Mouse (Mus musculus): ENCODE data around the gene Fbxo24. TPM values are rescaled to one million over a fixed set of nuclear protein-coding genes. Genes with fewer than 3 reads are reported as not detected.

Gene Fbxo24
- total and polyA plus RNA-seq, 2 experiments from 2014 or later: 0.18 to 0.26 TPM

- no peaks in the 10 kb centered on the region for H3K27me3 ChIP-seq (ENCODE audit: insufficient read depth, low read length)
- ATAC-seq (no peak), DNase-seq (ENCODE audit: low spot score) (peak; percentile 25)
- 90% methylated on average over 1 of the region's 1 CpGs for WGBS
- peak; percentile 64 for TF ChIP-seq CTCF (IDR thresholded peaks at IDR 0.05; ENCODE audit: low read depth)
- H3K36me3 ChIP-seq (ENCODE audit: insufficient read depth, low read length): peaks cover 6% of the 10 kb centered on the region; the same call in 1 of the 2 replicates
- no peaks in the 10 kb centered on the region for H3K4me1 ChIP-seq (ENCODE audit: insufficient read depth, low read length)
- H3K4me2 ChIP-seq (ENCODE audit: low read depth, low read length): no peak overlapping the region
- H3K9me3 ChIP-seq (ENCODE audit: low read length): no peaks in the 10 kb centered on the region
- H3K27ac ChIP-seq: no peak overlapping the region
- H3K4me3 ChIP-seq (ENCODE audit: low read length): no peak overlapping the region
- no peak overlapping the region for H3K9ac ChIP-seq (replicated peaks; ENCODE audit: low read length)
These were observed 41.4 kb upstream of the Fbxo24 start for GRCm38 (mm10) chr5:137670240-137670639.

- ATAC-seq: peak; percentile 83
These were observed 40.2 kb upstream of the Fbxo24 start for GRCm38 (mm10) chr5:137668971-137669370.

GRCm38 (mm10) chr5:137663057-137663456 lies 34.3 kb upstream of the Fbxo24 start:
- 71% methylated on average over 9 of the region's 9 CpGs for WGBS
- TF ChIP-seq CTCF (IDR thresholded peaks at IDR 0.05; ENCODE audit: low read depth): no peak
- no peak overlapping the region for H3K4me3 ChIP-seq (ENCODE audit: low read length)
- H3K9me3 ChIP-seq (ENCODE audit: low read length): no peaks in the 10 kb centered on the region
- DNase-seq (ENCODE audit: low spot score) (no peak), ATAC-seq (no peak)
- H3K27ac ChIP-seq: no peak overlapping the region
- no peak overlapping the region for H3K4me2 ChIP-seq (ENCODE audit: low read depth, low read length)
- H3K27me3 ChIP-seq (ENCODE audit: insufficient read depth, low read length): no peaks in the 10 kb centered on the region
- H3K4me1 ChIP-seq (ENCODE audit: insufficient read depth, low read length): no peaks in the 10 kb centered on the region
- H3K36me3 ChIP-seq (ENCODE audit: insufficient read depth, low read length): peaks cover 38% of the 10 kb centered on the region
- no peak overlapping the region for H3K9ac ChIP-seq (replicated peaks; ENCODE audit: low read length)

More at GRCm38 (mm10) chr5:137668971-137669370, 40.2 kb upstream of the Fbxo24 start:
- no peaks in the 10 kb centered on the region for H3K9me3 ChIP-seq (ENCODE audit: low read length)
- no peak overlapping the region for H3K4me3 ChIP-seq (ENCODE audit: low read length)
- WGBS: 38% methylated on average over 10 of the region's 10 CpGs
- TF ChIP-seq CTCF (IDR thresholded peaks at IDR 0.05; ENCODE audit: low read depth): no peak
- no peaks in the 10 kb centered on the region for H3K4me1 ChIP-seq (ENCODE audit: insufficient read depth, low read length)
- H3K27ac ChIP-seq: peak overlapping the region; percentile 38; the same call in 1 of the 2 replicates
- peak; percentile 68 for DNase-seq (ENCODE audit: low spot score)
- no peak overlapping the region for H3K9ac ChIP-seq (replicated peaks; ENCODE audit: low read length)
- no peaks in the 10 kb centered on the region for H3K27me3 ChIP-seq (ENCODE audit: insufficient read depth, low read length)
- H3K4me2 ChIP-seq (ENCODE audit: low read depth, low read length): no peak overlapping the region
- H3K36me3 ChIP-seq (ENCODE audit: insufficient read depth, low read length): peaks cover 15% of the 10 kb centered on the region; the same call in 1 of the 2 replicates

- WGBS: 93% methylated on average over 6 of the region's 6 CpGs
- ATAC-seq: no peak
- peaks cover 31% of the 10 kb centered on the region for H3K36me3 ChIP-seq (ENCODE audit: insufficient read depth, low read length)
These were observed 31.4 kb upstream of the Fbxo24 start for GRCm38 (mm10) chr5:137660064-137660688.

GRCm38 (mm10) chr5:137656977-137657376 lies 28.2 kb upstream of the Fbxo24 start:
- Histone ChIP-seq H3K4me1 (ENCODE audit: insufficient read depth, low read length) (no peaks in the 10 kb centered on the region), H3K27ac (0 out of 2 replicates have a peak overlapping the region, but pooled peaks have one; percentile 26), H3K9ac (replicated peaks; ENCODE audit: low read length) (no peak overlapping the region), H3K36me3 (ENCODE audit: insufficient read depth, low read length) (peaks cover 11% of the 10 kb centered on the region; the same call in 1 of the 2 replicates), H3K4me3 (ENCODE audit: low read length) (no peak overlapping the region), H3K9me3 (ENCODE audit: low read length) (no peaks in the 10 kb centered on the region), H3K27me3 (ENCODE audit: insufficient read depth, low read length) (no peaks in the 10 kb centered on the region), H3K4me2 (ENCODE audit: low read depth, low read length) (no peak overlapping the region)
- DNase-seq (ENCODE audit: low spot score) (peak; percentile 92), ATAC-seq (peak; percentile 78)
- peak; percentile 88 for TF ChIP-seq CTCF (IDR thresholded peaks at IDR 0.05; ENCODE audit: low read depth)
- 19% methylated on average over 6 of the region's 6 CpGs for WGBS

More at GRCm38 (mm10) chr5:137660064-137660688, 31.4 kb upstream of the Fbxo24 start:
- Histone ChIP-seq H3K27me3 (ENCODE audit: insufficient read depth, low read length) (no peaks in the 10 kb centered on the region), H3K4me3 (ENCODE audit: low read length) (no peak overlapping the region), H3K27ac (no peak overlapping the region), H3K9me3 (ENCODE audit: low read length) (no peaks in the 10 kb centered on the region), H3K4me1 (ENCODE audit: insufficient read depth, low read length) (no peaks in the 10 kb centered on the region), H3K9ac (replicated peaks; ENCODE audit: low read length) (no peak overlapping the region), H3K4me2 (ENCODE audit: low read depth, low read length) (no peak overlapping the region)
- DNase-seq (ENCODE audit: low spot score): no peak
- TF ChIP-seq CTCF (IDR thresholded peaks at IDR 0.05; ENCODE audit: low read depth): no peak

- peaks cover 9% of the 10 kb centered on the region; the same call in 1 of the 2 replicates for H3K36me3 ChIP-seq (ENCODE audit: insufficient read depth, low read length)
- no peak overlapping the region for H3K27ac ChIP-seq
- DNase-seq (ENCODE audit: low spot score): peak; percentile 53
- H3K9me3 ChIP-seq (ENCODE audit: low read length): no peaks in the 10 kb centered on the region
- H3K9ac ChIP-seq (replicated peaks; ENCODE audit: low read length): no peak overlapping the region
- 72% methylated on average over 7 of the region's 7 CpGs for WGBS
- H3K4me3 ChIP-seq (ENCODE audit: low read length): no peak overlapping the region
- H3K4me2 ChIP-seq (ENCODE audit: low read depth, low read length): no peak overlapping the region
- ATAC-seq: no peak
- no peaks in the 10 kb centered on the region for H3K4me1 ChIP-seq (ENCODE audit: insufficient read depth, low read length)
- H3K27me3 ChIP-seq (ENCODE audit: insufficient read depth, low read length): no peaks in the 10 kb centered on the region
- TF ChIP-seq CTCF (IDR thresholded peaks at IDR 0.05; ENCODE audit: low read depth): peak; percentile 70
These were observed 25.9 kb upstream of the Fbxo24 start for GRCm38 (mm10) chr5:137654746-137655145.

- DNase-seq (ENCODE audit: low spot score) (no peak), ATAC-seq (no peak)
- no peaks in the 10 kb centered on the region for H3K27me3 ChIP-seq (ENCODE audit: insufficient read depth, low read length)
- 93% methylated on average over 10 of the region's 10 CpGs for WGBS
- H3K4me3 ChIP-seq (ENCODE audit: low read length): no peak overlapping the region
- no peaks in the 10 kb centered on the region for H3K9me3 ChIP-seq (ENCODE audit: low read length)
- H3K27ac ChIP-seq: no peak overlapping the region
- peaks cover 7% of the 10 kb centered on the region; the same call in 1 of the 2 replicates for H3K36me3 ChIP-seq (ENCODE audit: insufficient read depth, low read length)
- no peak for TF ChIP-seq CTCF (IDR thresholded peaks at IDR 0.05; ENCODE audit: low read depth)
- no peaks in the 10 kb centered on the region for H3K4me1 ChIP-seq (ENCODE audit: insufficient read depth, low read length)
- no peak overlapping the region for H3K9ac ChIP-seq (replicated peaks; ENCODE audit: low read length)
- H3K4me2 ChIP-seq (ENCODE audit: low read depth, low read length): no peak overlapping the region
These were observed 24.6 kb upstream of the Fbxo24 start for GRCm38 (mm10) chr5:137653366-137653765.

Data from hindbrain, postnatal 0 days (tissue).